Mouse (Mus musculus): ENCODE data around the gene Ltbp3. TPM values are rescaled to one million over a fixed set of nuclear protein-coding genes. Genes with fewer than 3 reads are reported as not detected.

Ltbp3 gene
- total RNA-seq, 2 experiments from 2014 or later: 33.4 to 35.4 TPM

DNA sequence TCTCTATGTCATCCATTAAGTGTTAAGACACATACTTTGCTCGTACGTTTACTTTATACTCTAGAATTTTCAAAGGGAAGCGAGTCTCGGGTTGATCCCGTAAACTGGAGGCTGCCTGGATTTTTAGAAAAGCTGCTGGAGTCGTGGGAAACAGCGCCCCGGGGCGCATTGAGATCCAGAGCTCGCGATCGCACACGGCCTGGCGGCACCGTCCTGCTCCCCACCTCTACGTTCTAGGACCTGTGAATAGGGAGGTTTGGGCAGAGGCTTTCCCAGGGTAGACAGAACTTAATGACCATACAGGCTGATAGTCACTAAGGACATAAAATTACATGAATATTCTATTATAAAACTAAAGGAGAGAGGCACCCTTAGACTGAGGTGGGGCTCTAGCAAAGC is 63.2 kb downstream of the Ltbp3 start:
- DNase-seq (ENCODE audit: low spot score in 2 of 2): no peak

DNA sequence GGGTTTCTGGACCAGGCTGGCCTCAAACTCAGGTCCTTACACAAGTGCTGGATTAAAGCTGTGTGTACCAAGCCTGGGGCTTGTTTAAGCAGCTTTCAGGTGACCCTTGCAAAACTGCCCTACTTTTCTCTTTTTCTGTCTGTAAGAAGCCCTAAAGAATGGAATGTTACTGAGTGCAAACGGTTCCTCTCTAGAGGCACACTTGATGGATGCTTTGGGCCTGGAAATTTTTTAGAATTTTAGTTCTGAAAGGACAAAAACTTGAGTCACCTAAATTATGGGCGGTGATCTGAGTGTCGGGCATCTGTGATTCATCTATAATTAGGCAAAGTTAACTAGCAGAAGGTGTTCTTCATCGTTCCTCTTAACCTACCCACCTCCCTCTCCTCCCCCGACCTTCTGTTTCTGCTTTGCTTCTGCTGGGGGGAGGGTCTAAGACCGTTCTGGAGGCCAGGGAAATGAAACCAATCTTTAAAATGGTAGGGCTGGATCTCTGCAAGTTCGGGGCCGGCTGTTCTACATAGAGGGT is 63.7 kb downstream of the Ltbp3 start:
- no peak for DNase-seq (ENCODE audit: low spot score in 2 of 2)

- DNase-seq (ENCODE audit: low spot score in 2 of 2): no peak
Measured at GRCm38 (mm10) chr19:5806051-5806808, 65.5 kb downstream of the Ltbp3 start.

DNA sequence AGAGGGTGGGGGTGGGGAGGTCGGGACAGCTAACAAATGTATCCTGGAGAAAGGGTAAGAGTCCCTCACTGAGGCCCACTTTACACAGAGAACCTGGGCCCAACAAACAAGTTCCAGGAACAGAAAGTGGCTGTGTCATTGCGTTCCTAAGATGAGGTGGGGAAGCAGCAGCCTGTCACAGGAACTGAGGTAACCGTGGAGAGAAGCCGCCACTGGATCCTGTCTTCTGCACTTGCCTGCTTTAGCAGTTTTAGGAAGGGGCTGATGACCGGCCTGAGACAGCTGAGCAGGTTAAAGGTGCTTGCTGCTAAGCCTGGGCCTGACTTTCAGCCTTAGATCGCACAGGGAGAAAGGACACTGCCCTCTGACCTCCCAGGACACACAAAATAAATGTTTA is 66.1 kb downstream of the Ltbp3 start:
- DNase-seq (ENCODE audit: low spot score in 2 of 2): no peak

GRCm38 (mm10) chr19:5807740-5808139 is 67.0 kb downstream of the Ltbp3 start:
- no peak for DNase-seq (ENCODE audit: low spot score in 2 of 2)

Other genes starting within 250 kb of the Ltbp3 start
- 1 to 10 TPM; 5.6 to 9.8 TPM for gene 1700020D05Rik, start 237.1 kb upstream of the Ltbp3 start, total RNA-seq (2021)
- gene Snx32, start 230.4 kb upstream of the Ltbp3 start, total RNA-seq (2021): 10 to 100 TPM; 63.1 to 66.2 TPM
- gene Ovol1, start 180.3 kb upstream of the Ltbp3 start, total RNA-seq (2021): not detected
- gene Ap5b1, start 172.9 kb upstream of the Ltbp3 start, total RNA-seq (2021): 1 to 10 TPM; 8.6 to 8.8 TPM
- 10 to 100 TPM; 70.8 to 73.5 TPM for gene Rnaseh2c, start 139.0 kb upstream of the Ltbp3 start, total RNA-seq (2021)
- gene Kat5, start 130.7 kb upstream of the Ltbp3 start, total RNA-seq (2021): 10 to 100 TPM; 69.7 to 87.5 TPM
- gene Rela, start 103.4 kb upstream of the Ltbp3 start, total RNA-seq (2021): 10 to 100 TPM; 24.4 to 24.7 TPM
- gene Sipa1, start 77.2 kb upstream of the Ltbp3 start, total RNA-seq (2021): 10 to 100 TPM; 30.0 to 34.2 TPM
- gene Map3k11, start 52.2 kb upstream of the Ltbp3 start, total RNA-seq (2021): 10 to 100 TPM; 13.0 to 16.1 TPM
- 10 to 100 TPM; 69.7 to 82.6 TPM for gene Pcnx3, start 52.0 kb upstream of the Ltbp3 start, total RNA-seq (2021)
- gene Kcnk7, start 36.5 kb upstream of the Ltbp3 start, total RNA-seq (2021): not detected
- 10 to 100 TPM; 33.4 to 41.1 TPM for gene Ehbp1l1, start 14.6 kb upstream of the Ltbp3 start, total RNA-seq (2021)
- gene Fam89b, start 11.3 kb upstream of the Ltbp3 start, total RNA-seq (2021): 10 to 100 TPM; 44.4 to 46.5 TPM
- 10 to 100 TPM; 67.3 to 72.8 TPM for gene Scyl1, start 30.5 kb downstream of the Ltbp3 start, total RNA-seq (2021)
- gene Frmd8, start 134.4 kb downstream of the Ltbp3 start, total RNA-seq (2021): 10 to 100 TPM; 10.7 to 14.8 TPM
- gene Slc25a45, start 136.9 kb downstream of the Ltbp3 start, total RNA-seq (2021): 1 to 10 TPM; 2.1 to 3.6 TPM
- 1 to 10 TPM; 4.4 to 5.5 TPM for gene Tigd3, start 153.2 kb downstream of the Ltbp3 start, total RNA-seq (2021)
- gene Dpf2, start 172.1 kb downstream of the Ltbp3 start, total RNA-seq (2021): 10 to 100 TPM; 76.0 to 79.9 TPM
- 1 to 10 TPM; 5.2 to 5.7 TPM for gene Cdc42ep2, start 183.9 kb downstream of the Ltbp3 start, total RNA-seq (2021)
- 10 to 100 TPM in 1 of 2 experiments, 1 to 10 TPM in 1; 10.0 to 10.1 TPM for gene Pola2, start 223.3 kb downstream of the Ltbp3 start, total RNA-seq (2021)
- gene Slc22a20, start 245.2 kb downstream of the Ltbp3 start, total RNA-seq (2021): not detected